Mouse (Mus musculus) ES-CJ7 (cell line): ENCODE results near the gene Gm10639.
"Not testable (repeated sequence)": the region's sequence is repeated elsewhere in the genome, so short reads cannot be mapped to it uniquely, and the experiment has no call there.

Experiments
- DNase-seq: peaks from one replicate; pipeline ENCODE4 v3.0.0; 2011; ENCODE audit warnings: low read depth, low spot score

Gm10639 gene

DNA sequence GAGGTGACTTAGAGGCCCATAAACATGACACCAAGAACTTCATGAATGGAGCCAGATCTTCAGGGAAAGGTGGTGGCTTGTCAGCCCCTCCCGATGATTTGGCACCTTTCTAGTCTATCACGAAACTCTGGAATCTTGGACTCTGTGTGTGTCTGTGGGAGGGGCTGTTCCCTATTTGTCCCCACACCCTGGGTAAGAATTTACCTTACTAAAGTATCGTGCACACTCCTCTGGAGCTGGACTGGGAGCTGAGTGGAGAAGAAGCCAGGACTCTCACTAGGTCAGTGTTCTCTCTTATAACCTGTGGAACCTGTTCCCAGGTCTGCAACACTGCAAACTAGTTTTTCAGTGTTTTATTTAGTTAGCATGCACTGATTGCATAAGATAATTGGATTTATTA, at the start of gene Gm10639:
Gene Gm10639, plus strand, starts transcription at position 201 of the 400 bp plus-strand sequence.
- not testable (repeated sequence) for DNase-seq

DNA sequence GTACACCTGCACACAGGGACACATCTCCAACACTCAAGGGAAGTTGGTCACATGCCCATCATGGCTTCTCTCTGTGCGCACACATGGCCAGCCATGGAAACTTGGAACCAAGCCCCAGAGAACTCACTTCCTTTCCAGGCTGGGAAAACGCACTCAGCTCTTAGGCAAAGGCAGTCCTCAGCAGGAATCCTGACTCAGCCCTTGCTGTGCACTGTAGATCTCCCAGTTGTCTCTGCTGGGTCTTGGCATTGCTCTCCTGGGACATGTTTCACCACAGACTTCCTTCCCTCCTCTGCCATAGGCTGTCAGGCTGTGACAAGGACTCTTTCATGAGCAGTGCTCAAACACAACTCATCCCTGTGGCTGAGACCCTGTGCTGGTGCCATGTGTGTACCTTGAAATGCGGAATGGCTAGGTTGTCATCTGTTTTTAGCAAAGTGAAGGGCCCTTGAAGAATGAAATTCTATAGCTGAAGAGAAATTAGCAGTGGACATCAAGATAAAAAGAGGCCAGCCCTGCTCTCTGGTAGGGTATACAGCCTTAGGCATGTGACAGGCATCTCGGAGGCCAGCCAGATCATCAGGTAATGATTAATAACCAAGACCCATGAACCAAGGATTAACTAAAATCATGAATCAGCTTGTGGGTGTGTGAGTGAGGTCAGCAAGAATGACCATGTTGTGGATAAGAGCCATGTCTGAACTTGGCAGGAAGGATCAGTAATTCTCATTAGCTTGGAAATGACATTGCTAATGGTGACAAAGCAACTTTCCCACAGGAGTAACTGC, 33.8 kb upstream of the Gm10639 start:
- DNase-seq: not testable (repeated sequence)

DNA sequence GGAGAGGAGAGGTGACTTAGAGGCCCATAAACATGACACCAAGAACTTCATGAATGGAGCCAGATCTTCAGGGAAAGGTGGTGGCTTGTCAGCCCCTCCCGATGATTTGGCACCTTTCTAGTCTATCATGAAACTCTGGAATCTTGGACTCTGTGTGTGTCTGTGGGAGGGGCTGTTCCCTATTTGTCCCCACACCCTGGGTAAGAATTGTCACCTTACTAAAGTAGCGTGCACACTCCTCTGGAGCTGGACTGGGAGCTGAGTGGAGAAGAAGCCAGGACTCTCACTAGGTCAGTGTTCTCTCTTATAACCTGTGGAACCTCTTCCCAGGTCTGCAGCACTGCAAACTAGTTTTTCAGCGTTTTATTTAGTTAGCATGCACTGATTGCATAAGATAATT, 32.8 kb upstream of the Gm10639 start, which contains the start of gene Gm3776:
Gene Gm3776, plus strand, starts transcription at position 216 of the 400 bp plus-strand sequence.
- DNase-seq: not testable (repeated sequence)

DNA sequence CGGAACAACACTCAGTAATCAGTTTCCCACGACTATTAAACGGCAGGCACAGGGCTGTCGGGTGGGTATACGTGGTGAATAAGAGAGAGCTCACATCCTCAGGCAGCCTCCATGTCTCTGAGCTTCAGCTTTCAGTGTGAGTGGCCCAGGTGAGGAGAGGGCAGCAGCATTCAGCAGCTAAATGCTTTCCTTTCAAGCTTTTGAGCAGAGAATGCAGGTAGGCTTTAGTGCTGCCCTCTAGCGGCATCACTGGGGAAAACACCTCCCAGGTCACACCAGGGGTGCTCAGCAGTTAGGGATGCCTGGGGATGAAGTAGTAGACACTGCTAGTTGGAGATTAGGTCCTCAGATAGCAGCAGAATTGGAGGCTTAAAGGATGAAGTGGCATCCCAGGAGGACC, 30.0 kb upstream of the Gm10639 start:
- DNase-seq: not testable (repeated sequence)

DNA sequence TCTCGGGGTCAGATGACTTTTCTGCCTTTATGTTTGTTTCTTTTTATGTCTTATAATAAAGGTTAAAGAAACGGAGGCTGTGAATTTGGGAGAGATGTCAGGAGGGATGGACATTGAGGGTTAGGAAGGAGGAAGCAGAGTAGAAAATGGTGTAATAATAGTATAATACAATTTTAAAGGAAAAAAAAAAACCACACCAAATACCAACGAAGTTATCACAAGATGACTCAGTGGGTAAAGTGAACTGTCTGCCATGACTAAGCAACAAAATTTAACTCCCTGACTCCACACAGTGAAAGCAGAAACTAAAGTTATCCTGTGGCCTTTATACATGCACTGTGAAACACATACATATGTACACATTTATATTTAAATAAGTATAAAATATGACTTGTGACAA, 18.8 kb upstream of the Gm10639 start:
- not testable (repeated sequence) for DNase-seq

DNA sequence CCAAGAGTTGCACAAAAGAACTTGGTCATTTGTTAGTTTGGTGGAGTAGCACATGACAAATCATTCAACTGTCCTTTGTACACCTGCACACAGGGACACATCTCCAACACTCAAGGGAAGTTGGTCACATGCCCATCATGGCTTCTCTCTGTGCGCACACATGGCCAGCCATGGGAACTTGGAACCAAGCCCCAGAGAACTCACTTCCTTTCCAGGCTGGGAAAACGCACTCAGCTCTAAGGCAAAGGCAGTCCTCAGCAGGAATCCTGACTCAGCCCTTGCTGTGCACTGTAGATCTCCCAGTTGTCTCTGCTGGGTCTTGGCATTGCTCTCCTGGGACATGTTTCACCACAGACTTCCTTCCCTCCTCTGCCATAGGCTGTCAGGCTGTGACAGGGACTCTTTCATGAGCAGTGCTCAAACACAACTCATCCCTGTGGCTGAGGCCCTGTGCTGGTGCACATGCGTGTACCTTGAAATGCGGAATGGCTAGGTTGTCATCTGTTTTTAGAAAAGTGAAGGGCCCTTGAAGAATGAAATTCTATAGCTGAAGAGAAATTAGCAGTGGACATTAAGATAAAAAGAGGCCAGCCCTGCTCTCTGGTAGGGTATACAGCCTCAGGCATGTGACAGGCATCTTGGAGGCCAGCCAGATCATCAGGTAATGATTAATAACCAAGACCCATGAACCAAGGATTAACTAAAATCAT, 7.6 kb upstream of the Gm10639 start:
- DNase-seq: not testable (repeated sequence)

DNA sequence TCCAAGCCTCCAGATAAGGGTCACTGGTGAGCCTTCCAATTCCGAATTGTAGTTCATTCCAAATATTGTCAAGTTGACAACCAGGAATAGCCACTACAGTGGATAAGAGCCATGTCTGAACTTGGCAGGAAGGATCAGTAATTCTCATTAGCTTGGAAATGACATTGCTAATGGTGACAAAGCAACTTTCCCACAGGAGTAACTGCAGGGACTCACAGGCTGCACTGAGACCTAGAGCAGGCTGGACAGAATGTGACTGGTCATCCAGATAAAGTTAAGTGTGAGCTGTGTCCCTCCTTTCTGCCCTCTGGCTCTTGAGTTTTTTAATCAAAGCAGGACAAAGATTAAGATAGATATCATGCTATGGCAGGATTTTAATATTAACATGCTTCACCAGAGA, 660 bp upstream of the Gm10639 start:
- DNase-seq: not testable (repeated sequence)

DNA sequence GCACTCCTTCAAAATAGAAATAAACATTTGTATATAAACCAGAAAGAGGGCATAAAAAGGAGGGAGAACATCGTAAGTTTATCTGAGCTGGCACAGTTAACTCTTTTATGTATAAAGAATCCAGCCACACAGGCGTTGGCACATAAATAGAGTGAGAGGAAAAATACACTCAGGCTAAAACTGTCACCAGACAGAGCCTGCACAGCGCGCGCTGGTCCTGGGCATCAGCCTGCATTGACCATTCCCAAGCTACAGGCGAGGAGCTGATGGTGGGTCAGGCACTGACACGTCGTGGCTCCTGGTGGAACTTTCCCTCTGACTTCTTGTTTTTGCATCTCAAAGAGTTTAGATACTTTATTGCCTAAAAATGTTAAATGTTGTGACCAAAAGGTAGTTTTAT, 2.7 kb downstream of the Gm10639 start:
- not testable (repeated sequence) for DNase-seq

DNA sequence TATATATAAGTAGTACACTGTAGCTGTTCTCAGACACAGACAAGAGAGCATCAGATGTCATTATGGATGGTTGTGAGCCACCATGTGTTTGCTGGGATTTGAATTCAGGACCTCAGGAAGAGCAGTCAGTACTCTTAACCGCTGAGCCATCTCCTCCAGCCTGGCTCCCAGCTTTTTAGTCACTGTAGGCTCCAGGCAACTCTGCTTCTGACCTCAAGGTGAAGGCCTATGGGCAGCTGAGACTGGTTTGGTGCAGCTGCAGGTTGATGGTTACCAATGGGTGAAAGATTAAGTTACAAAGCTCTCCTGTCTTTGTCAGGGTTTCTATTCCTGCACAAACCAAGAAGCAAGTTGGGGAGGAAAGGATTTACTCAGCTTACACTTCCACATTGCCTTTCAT, 4.0 kb downstream of the Gm10639 start:
- DNase-seq: not testable (repeated sequence)

DNA sequence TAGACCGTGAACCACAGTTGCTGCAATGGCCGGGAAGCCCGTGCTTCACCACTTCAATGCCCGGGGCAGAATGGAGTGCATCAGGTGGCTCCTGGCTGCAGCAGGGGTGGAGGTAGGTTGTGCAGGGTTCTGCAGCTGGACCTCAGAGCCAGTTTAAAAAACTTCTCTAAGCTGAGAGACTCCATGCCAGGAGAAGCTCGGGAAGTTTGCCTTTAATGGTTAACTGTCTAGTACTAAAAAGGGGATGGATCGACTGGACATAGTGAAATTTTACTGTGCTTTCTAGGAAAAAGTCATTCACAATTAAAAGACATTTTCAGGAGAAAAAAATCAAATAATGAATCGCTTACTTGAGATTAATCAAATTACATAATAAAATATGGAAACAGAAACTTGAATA, 5.1 kb downstream of the Gm10639 start:
- not testable (repeated sequence) for DNase-seq

DNA sequence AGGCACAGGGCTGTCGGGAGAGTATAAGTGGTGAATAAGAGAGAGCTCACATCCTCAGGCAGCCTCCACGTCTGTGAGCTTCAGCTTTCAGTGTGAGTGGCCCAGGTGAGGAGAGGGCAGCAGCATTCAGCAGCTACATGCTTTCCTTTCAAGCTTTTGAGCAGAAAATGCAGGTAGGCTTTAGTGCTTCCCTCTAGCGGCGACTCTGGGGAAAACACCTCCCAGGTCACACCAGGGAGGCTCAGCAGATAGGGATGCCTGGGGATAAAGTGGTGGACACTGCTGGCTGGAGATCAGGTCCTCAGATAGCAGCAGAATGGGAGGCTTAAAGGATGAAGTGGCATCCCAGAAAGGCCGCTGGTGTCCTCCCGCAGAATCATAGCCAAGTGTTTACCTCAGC, 6.4 kb downstream of the Gm10639 start:
- peak; percentile 77 for DNase-seq

DNA sequence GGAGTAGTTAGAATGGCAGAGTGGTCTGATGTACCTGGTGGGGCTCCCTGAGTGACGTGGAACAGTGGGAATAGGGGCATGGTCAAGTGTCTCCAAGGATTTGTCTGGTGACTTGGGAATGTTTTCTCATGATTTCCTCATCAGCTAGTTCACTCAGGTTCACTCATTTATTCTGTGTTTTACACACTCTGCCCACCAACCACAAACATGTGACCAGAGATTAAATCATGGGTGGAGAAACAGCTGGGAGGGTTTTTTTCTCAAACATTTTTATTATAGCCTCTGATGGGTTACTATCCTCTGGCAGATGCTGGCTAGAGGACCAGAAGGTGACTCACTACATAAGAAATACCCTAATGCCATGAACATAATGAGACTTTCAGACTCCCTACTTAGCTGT, 8.5 kb downstream of the Gm10639 start:
- no peak for DNase-seq

DNA sequence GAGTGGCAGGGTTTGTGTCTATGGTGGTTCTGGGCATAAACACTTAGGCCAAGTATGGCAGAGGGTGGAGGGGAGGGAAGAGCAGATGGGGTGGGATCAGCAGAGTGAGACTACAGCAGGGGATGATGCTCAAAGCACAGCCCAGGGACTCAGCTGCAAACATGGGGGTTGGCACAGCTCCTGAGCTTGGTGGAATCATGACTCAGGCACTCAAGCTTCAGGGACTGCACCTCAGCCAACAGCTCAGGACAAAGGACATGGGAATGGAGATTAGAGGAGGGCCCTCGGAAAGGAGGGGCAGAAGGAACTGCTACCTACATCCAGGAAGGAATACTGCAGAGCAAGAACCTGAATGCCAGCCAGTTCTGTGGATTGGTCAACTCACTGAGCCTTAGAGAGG, 9.4 kb downstream of the Gm10639 start:
- not testable (repeated sequence) for DNase-seq

DNA sequence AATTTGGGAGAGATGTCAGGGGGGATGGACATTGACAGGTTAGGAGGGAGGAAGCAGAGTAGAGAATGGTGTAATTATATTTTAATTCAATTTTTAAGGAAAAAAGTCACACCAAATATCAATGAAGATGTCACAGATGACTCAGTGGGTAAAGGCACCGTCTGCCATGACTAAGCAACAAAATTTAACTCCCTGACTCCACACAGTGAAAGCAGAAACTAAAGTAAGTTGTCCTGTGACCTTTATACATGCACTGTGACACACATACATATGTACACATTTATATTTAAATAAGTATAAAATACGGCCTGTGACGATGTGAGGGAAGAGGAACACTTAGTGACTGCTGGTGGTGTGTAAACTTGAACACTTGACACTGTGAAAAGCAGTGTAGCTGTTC, 18.4 kb downstream of the Gm10639 start:
- not testable (repeated sequence) for DNase-seq

DNA sequence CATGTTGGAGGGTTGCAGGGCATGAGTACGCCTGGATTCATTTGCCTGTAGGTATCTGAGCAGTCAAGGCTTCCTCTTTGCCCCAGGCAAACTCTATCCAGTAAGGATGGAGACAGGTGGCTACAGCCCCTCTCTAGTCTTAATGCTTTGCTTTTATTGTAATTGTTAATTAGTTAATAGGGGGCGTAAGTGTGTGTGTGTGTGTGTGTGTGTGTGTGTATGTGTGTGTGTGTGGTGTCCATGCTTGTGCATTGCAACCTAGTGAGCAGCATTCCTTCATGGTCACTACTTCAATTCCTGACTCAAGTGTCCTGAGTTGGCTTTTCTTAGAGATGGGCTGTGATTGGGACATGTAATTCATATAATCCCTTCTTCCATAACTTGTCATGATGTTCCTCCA, 25.0 kb downstream of the Gm10639 start, which contains the start of gene Omt2a:
Gene Omt2a, minus strand, starts transcription at position 101 of the 400 bp plus-strand sequence.
- DNase-seq: no peak

DNA sequence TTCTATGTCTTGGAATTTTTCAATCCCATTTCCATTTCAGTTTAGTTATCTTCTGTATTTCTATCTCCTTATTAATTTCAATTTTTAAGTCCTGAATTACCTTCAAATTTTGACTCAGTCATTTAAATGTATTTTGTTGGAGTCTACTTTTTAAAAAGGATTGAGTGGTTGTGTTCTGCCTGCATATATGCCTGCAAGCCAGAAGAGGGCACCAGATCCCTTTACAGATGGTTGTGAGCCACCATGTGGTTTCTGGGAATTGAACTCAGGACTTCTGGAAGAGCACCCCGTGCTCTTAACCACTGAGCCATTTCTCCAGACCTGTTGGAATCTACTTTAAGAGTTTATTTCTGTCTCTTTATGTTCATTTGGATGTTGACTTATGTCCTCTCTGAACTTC, 29.8 kb downstream of the Gm10639 start:
- DNase-seq: peak; percentile 58

DNA sequence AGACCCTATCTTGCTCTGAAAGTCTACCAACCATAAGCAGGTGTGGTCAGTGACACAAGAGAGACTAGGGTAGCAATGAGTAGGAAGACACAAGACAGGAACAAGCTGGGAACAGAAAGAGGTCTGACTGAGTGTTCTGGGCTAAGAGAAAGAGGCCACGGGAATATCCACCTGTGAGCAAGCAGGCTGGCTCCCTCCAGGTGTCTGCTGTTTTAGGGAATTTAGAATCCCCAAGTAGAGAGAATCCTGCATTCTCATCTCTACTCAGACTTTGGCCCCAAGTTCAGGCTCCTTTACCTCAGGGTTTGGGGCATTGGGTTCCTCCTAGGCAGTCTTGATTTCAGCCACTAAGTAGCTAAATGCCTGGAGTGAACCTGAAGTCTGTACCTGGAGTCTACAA, 37.6 kb downstream of the Gm10639 start, which contains the start of gene Omt2b:
Gene Omt2b, plus strand, starts transcription at position 301 of the 400 bp plus-strand sequence.
- DNase-seq: not testable (repeated sequence)

DNA sequence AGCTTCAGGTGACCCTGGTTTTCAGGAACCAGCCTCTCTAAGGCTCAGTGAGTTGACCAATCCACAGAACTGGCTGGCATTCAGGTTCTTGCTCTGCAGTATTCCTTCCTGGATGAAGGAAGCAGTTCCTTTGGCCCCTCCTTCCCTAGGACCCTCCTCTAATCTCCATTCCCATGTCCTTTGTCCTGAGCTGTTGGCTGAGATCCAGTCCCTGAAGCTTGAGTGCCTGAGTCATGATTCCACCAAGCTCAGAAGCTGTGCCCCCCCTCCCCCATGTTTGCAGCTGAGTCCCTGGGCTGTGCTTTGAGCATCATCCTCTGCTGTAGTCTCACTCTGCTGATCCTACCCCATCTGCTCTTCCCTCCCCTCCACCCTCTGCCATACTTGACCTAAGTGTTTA, 47.3 kb downstream of the Gm10639 start:
- not testable (repeated sequence) for DNase-seq

DNA sequence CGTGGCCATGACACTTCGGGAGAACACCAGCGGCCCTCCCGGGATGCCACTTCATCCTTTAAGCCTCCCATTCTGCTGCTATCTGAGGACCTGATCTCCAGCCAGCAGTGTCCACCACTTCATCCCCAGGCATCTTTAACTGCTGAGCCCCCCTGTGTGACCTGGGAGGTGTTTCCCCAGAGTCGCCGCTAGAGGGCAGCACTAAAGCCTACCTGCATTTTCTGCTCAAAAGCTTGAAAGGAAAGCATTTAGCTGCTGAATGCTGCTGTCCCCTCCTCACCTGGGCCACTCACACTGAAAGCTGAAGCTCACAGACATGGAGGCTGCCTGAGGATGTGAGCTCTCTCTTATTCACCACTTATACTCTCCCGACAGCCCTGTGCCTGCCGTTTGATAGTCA, 50.6 kb downstream of the Gm10639 start:
- DNase-seq: peak; percentile 75

DNA sequence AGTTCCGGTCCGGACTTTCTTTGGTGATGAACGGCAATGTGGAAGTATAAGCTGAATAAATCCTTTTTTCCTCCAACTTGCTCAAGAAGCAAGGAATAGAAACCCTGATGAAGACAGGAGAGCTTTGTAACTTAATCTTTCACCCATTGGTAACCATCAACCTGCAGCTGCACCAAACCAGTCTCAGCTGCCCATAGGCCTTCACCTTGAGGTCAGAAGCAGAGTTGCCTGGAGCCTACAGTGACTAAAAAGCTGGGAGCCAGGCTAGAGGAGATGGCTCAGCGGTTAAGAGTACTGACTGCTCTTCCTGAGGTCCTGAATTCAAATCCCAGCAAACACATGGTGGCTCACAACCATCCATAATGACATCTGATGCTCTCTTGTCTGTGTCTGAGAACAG, 52.8 kb downstream of the Gm10639 start:
- not testable (repeated sequence) for DNase-seq

DNA sequence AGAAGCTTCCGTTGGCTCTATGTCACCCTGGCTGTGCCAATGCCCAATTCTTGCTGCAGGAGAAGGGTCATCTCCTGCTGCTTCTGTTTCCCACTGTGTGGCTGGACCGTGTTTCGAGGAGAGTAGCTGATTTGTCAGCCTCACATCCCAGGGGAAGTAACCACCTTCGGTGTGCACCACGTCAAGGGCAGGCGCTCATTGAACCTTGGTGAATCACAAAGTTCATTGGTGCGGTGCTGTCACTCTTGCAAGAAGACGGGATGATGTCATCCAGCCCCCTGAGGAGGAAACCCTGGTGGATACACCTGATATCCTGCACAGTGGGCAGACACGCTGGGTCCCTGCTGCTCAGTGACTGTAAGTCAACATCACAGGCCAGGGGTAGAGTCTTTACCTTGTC, 53.3 kb downstream of the Gm10639 start:
- DNase-seq: not testable (repeated sequence)

DNA sequence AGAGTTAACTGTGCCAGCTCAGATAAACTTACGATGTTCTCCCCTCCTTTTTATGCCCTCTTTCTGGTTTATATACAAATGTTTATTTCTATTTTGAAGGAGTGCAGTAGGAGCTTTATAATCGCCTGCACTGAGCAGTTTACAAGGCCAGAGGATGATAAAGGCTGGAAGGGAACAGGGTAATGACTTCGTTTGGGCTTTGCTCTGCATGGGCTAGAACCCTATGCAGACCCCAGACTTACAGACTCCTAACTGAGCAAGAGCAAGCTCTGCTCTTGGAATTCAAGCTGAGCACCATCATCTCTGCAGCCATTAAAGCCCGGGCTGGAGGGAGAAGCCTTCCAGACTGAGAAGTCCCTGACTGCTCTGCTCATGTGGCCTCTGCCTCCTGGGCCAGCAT, 55.5 kb downstream of the Gm10639 start:
- DNase-seq: not testable (repeated sequence)

DNA sequence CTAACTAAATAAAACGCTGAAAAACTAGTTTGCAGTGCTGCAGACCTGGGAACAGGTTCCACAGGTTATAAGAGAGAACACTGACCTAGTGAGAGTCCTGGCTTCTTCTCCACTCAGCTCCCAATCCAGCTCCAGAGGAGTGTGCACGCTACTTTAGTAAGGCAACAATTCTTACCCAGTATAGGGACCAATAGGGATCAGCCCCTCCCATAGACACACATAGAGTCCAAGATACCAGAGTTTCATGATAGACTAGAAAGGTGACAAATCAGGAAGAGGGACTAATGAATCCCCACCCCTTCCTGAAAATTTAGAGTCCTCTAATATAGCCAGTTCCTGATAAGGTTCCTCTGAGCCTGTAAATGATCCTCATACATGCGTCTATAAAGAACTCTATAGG, 57.3 kb downstream of the Gm10639 start:
- no peak for DNase-seq
